Mouse (Mus musculus) cortical plate, adult 2 months (tissue): Measurements from ENCODE around the gene Defb28. TPM values are rescaled to one million over a fixed set of nuclear protein-coding genes. Genes with fewer than 3 reads are reported as not detected.

Source experiments
- H3K27ac ChIP-seq: fragments of 200-500 bp; 2 replicates; pipeline ENCODE4 v1.5.1; 2012; ENCODE audit warnings: low read length, control low read depth, inconsistent platforms; ENCODE audit not compliant: insufficient read depth
- H3K4me1 ChIP-seq: fragments of 200-500 bp; 2 replicates; pipeline ENCODE4 v1.6.1; 2011; ENCODE audit warnings: low read length; ENCODE audit not compliant: control insufficient read depth, insufficient read depth
- H3K4me3 ChIP-seq: fragments of 200-500 bp; 2 replicates; pipeline ENCODE4 v1.5.1; 2011; ENCODE audit warnings: mild to moderate bottlenecking, low read length, control low read depth; ENCODE audit not compliant: insufficient read depth
- CTCF ChIP-seq: fragments of 200-500 bp; IDR thresholded peaks from 2 replicates; pipeline ENCODE4 v1.5.1; 2011; ENCODE audit warnings: mild to moderate bottlenecking, control low read depth, low read length; ENCODE audit not compliant: insufficient read depth; ENCODE audit errors: extremely low read depth
- POLR2A ChIP-seq: fragments of 200-500 bp; IDR thresholded peaks from 2 replicates; pipeline ENCODE4 v1.6.1; 2011; ENCODE audit warnings: mild to moderate bottlenecking, low read length, control low read depth; ENCODE audit not compliant: insufficient read depth; ENCODE audit errors: extremely low read depth
- polyA plus RNA-seq: library from polyadenylated mRNA; depleted of rRNA; stranded (reverse); fragments of >200 nt; gene quantifications from 2 replicates; pipeline ENCODE4 v1.2.3, GENCODE M21; 2012

Gene Defb28
- polyA plus RNA-seq, 1 experiment = not detected

DNA sequence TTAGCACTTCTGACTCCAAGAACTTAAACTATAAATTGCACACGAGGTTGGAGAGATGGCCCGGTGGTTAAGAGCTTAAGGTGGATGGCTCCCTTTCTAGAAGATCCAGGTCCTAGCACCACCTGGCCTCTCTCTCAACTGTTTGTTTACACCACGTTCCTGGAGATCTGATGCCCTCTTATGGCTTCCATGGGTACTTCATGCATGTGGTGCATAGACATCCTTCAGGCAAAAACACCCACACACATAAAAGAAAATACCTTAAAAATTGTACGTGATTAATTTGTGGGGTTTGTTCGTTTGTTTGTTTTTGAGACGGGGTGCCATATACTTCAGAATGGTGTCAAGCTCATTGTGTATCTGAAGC, 17.2 kb upstream of the Defb28 start:
- TF ChIP-seq POLR2A (no peak), CTCF (no peak)
- Histone ChIP-seq H3K4me1 (no peaks in the 10 kb centered on the region), H3K4me3 (no peak overlapping the region), H3K27ac (no peak overlapping the region)

DNA sequence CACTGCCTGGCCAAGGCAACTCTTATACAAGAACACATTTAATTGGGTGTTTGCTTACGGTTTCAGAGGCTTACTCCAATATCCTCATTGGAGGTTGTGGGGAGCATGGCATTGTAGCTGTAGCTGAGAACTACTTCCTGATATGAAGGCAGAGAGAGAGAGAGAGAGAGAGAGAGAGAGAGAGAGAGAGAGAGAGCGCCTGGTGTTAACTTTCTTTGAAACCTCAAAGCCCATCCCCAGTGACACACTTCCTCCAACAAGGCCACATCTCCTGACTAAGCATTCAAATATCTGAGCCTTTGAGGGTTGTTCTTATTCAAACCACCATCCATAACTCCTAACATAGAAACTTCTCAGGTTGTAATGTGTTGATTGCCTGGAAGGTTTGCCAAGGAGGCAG, 14.1 kb upstream of the Defb28 start:
- no peak overlapping the region for H3K27ac ChIP-seq
- H3K4me3 ChIP-seq = no peak overlapping the region
- TF ChIP-seq POLR2A = no peak
- no peaks in the 10 kb centered on the region for H3K4me1 ChIP-seq

DNA sequence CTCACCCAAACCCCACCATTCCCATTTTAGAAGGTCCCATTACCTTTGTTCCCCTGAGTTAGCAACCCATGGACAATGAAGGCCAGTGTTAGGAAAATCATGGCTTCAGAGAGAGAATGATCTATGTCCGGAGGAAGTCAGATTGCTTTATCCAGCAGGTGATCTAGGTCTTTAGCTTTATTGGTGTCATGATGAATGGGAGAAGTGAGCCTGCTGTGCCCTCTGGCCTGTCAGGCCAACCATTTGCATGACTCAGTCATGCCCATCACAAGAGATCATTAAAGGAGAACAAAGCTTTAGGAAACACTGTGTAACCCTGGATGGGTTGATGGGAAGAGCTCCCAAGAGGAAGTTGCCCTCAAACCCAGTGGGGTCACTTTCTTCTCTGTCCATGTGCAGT, 6.5 kb upstream of the Defb28 start, which contains the start of gene Defb26:
TSS of gene Defb26 (minus strand) at position 101 of the 400 bp plus-strand sequence.
- H3K27ac ChIP-seq = no peak within 1 kb of the TSS

DNA sequence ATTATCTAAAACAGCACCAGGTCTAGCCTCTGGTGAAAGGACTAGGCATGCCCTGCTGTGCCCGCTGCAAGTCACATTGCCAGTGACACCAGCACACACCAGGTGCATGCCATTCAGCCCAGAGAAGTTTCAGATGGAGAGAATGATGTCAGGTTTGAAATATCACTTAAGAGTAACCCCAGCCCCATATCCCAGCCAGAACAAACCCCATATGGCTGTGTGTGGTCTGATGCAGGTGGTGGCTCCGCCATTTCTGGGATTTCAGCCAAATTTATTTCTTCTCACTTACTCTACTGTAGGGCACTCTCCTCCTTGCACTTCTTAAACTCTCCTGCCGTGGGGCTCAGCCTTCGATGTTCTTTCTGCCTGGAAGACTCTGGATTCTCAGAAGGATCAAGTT, 2.0 kb upstream of the Defb28 start:
- no peak for TF ChIP-seq POLR2A
- TF ChIP-seq CTCF = no peak
- Histone ChIP-seq H3K27ac (no peak overlapping the region), H3K4me3 (no peak overlapping the region), H3K4me1 (no peaks in the 10 kb centered on the region)

More for the DNA sequence above, 6.5 kb upstream of the Defb28 start, which contains the start of gene Defb26:
- TF ChIP-seq POLR2A = no peak
- TF ChIP-seq CTCF = no peak
- Histone ChIP-seq H3K4me3 (no peak within 1 kb of the TSS), H3K4me1 (no peaks in the 10 kb centered on the region)

DNA sequence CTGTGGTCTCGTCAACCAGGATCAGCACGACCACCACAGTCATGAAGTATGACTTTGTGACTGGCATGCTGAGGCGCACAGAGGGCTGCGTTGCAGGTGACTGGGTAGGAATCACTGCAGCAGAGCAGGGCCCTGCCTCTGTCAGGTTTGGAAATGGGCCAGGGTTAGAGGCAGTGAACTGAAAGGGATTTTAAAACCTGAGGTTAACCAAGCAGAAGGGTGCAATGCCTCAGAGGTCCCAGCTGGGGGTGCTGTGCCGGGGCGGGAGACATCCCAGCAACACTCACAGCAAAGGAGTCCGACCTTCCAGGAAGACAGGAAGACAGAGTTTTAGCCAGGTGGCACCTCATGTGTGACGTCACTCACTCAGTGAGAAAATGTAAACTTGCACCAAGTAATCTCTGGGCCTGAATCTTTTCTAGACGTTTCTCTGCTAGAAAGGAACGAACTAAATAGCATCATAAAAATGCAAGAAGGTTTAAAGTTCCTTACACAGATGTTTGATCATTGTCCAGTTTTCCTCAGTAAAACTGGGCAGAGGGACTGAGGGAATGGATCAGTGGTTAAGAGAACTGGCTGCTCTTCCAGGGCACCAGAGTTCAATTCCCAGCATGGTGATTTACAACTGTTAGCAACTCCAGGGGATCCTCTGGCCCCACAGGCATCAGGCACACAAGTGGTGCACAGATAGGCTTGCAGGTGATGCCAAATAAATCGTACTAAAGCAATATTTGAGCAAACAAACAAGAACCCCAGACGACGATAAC, 22.1 kb downstream of the Defb28 start, which contains the start of gene Defb29:
TSS of gene Defb29 (minus strand) at position 155 of the 767 bp plus-strand sequence.
- H3K27ac ChIP-seq = no peak within 1 kb of the TSS
- no peaks in the 10 kb centered on the region for H3K4me1 ChIP-seq
- TF ChIP-seq POLR2A = no peak
- TF ChIP-seq CTCF = no peak
- no peak within 1 kb of the TSS for H3K4me3 ChIP-seq

DNA sequence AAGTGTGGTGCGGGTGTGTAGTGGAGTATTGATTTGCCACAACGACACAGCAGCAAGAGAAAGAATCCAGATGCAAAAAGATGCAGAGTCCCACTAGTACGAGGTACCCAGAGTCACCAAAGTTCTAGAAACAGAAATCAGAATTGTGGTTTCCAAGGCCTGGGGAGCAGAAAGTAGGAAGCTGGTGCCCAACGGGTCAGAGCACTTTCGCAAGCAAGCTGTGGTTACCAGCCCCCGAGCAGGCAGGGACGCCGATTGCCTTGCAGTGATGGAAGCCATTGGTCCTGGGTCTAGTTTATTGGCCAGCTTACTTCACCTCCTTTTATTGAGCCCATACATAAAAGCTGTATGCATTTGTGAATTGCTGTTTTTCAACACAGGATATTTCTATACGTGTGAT, 23.9 kb downstream of the Defb28 start:
- Histone ChIP-seq H3K27ac (no peak overlapping the region), H3K4me1 (no peaks in the 10 kb centered on the region), H3K4me3 (no peak overlapping the region)
- TF ChIP-seq CTCF (no peak), POLR2A (no peak)

DNA sequence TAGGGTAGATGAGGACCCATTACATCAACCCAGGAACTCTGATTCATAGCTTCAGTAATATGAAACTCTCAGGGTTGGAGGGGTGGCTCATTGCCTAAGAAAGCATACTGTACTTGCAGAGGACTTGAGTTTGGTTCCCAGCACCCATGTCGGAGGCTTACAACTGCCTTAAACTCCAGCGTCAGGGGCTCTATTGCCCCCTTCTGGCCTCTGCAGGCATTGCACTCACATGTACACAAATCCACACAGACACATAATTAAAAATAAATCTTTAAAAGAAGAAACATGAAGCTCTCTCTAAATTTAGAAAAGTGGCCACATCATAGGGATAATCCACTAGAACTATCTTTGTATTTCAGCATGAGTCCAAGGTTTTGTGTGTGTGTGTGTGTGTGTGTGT, 24.8 kb downstream of the Defb28 start:
- no peak overlapping the region for H3K4me3 ChIP-seq
- no peak overlapping the region for H3K27ac ChIP-seq
- H3K4me1 ChIP-seq = no peaks in the 10 kb centered on the region
- no peak for TF ChIP-seq CTCF
- TF ChIP-seq POLR2A = no peak

DNA sequence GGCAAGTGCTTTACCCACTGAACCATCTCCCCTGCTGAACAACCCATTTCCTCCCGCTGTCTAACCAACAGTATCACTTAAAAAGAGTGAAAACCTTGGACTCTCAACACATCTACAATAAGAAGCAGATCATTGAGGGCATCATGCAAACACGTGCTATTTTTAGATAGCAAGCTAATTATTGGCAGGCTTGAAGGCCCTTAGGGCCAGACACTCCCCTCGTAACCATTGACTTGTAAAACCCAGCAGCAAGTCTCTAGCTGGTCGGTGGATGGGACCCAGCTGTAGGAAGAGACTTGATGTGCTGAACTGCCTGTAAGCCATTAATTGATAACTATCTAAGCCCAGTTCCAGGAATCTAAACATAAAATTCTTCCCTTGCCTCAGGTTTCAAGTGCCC, 25.4 kb downstream of the Defb28 start:
- Histone ChIP-seq H3K4me1 (no peaks in the 10 kb centered on the region), H3K4me3 (no peak overlapping the region), H3K27ac (no peak overlapping the region)
- no peak for TF ChIP-seq POLR2A
- TF ChIP-seq CTCF = no peak

DNA sequence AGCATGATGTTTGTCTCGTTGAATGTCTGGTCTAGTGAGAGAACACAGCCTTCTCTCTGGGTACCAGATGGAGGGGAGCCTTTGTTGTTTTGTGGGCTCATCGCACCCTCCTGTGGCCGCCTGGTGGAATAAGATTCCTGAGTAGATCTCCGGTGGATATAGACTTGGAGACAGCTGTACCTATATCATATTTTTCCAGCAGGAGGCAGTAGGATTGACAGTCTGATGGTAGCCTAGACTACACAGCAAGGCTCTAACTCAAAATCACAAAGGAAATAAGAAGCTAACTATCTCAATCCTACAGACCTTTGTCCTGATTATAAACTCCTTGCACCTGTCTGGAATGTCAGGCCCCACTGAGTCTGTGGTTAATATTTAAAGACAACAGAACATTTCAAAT, 26.6 kb downstream of the Defb28 start:
- Histone ChIP-seq H3K4me3 (no peak overlapping the region), H3K4me1 (no peaks in the 10 kb centered on the region), H3K27ac (no peak overlapping the region)
- TF ChIP-seq CTCF (peak; percentile 65), POLR2A (no peak)

DNA sequence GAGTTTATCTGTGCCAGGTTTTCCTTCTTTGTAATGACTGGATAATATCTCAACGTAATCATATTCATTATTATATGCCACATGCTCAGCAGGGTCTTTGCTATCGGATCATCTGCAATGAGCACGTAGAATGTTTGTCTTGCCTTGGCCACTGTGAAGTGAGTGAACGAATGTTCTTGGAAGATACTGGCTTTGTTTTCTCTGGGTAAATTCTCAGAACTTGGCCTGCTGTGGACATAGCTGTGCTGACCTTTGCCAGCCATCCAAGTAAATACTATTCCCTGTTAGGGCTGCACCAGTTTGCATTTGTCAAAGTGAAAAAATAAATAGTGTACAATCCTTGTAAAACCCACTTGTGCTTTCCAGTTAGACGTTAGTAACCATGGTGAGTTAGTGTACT, 30.1 kb downstream of the Defb28 start:
- TF ChIP-seq POLR2A (no peak), CTCF (no peak)

More for the DNA sequence above, 30.1 kb downstream of the Defb28 start:
- Histone ChIP-seq H3K4me1 (no peaks in the 10 kb centered on the region), H3K27ac (no peak overlapping the region), H3K4me3 (no peak overlapping the region)
